Mouse (Mus musculus): Measurements from ENCODE around the gene Sptlc2.
"Not testable (repeated sequence)": the region's sequence is repeated elsewhere in the genome, so short reads cannot be mapped to it uniquely, and the experiment has no call there.

The Sptlc2 gene

DNA sequence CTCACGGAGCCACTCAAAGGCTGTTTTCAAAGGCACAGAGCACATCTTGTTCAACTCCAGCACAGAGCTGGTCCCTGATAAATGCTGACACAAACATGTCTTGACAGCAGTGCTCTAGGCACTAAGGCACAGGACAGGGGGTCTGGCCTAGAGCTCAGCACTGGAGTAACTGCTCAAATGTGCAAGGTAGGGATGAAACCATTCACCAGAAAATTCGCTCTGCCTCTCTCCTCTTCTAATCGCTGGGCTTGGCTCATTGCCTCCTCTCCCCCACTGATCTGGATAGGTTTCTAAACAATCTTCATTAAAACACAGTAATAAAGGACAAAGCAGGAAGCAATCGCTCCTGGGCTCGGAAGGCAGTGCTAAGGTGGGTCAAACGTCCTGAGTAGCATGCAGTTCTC lies 57.1 kb downstream of the Sptlc2 start:
- DNase-seq (ENCODE audit: low spot score in 2 of 2) = no peak

DNA sequence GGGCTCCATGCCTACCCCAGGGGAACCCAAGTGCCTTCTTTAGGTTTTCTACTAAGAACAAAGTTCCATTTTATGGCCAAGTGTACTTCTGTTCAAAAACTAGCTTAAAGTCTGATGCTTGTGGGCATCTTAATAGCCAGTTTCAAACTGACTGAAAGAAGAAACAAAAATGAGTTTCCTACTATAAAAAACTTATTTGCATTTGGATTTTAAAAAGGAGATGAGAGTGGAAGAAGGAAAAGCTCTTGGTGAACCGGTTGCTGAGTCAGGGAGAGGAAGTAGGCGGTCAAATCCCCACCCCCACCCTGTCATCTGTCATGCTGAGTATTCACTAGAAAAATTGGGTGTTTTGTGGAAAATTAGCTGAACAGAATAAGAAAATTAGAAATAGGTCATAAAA lies 57.9 kb downstream of the Sptlc2 start:
- DNase-seq (ENCODE audit: low spot score in 2 of 2) = no peak

DNA sequence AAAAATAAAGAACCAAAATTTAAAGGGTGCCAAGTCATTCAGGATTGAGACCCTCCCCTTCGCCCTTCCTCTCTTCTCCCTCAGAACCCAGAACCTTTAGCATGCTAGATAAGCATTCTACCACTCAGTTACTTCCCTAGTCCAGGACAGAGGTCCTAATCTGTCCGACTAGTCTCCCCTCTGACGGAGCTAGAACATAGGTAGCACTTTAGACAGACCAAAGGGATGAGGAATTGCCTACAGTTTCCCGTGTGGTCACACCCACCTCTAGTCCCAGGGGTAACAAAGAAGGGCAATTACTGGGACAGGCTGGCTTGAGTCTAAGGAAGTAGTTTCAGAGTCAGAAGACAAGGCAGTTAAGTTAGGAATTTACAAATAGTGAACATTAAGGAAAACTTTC lies 60.1 kb downstream of the Sptlc2 start:
- no peak for DNase-seq (ENCODE audit: low spot score in 2 of 2)

DNA sequence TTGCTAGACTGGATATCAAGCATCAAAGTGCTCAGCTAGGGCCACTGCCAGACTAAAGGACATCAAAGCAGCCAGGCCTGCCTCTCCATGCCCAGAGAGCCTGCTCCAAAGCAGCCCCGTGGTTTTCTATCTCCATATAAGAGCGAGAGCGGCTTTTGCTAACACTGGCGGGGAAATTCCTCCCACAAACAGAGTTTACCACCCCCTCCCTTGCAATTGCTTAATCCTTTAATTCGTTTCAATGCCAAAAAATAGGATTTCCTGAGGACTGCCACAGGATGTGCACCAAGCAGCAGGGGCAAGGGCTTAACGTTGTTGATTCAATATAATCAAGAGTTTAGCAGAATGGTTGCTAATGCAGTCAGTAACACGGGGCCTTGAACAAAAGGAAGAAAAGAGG lies 60.5 kb downstream of the Sptlc2 start:
- no peak for DNase-seq (ENCODE audit: low spot score in 2 of 2)

DNA sequence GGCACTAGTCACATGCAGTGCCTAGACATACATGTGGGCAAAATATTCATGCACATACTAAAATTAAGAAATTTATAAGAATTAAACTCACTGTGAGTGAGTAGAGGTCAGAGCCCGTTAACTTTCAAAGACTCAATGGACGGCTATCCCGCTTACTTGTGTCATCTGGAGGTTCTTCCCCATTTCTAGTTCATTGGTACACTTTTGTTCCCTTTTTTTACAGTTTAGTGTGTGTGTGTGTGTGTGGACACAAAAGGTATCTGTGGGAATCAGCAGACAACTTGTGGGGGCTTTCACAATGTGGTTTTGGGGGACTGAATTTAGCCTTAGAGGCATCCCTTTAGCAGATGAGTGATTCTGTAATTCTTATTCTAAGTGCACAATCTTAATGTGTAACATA lies 62.7 kb downstream of the Sptlc2 start:
- DNase-seq (ENCODE audit: low spot score in 2 of 2) = no peak

DNA sequence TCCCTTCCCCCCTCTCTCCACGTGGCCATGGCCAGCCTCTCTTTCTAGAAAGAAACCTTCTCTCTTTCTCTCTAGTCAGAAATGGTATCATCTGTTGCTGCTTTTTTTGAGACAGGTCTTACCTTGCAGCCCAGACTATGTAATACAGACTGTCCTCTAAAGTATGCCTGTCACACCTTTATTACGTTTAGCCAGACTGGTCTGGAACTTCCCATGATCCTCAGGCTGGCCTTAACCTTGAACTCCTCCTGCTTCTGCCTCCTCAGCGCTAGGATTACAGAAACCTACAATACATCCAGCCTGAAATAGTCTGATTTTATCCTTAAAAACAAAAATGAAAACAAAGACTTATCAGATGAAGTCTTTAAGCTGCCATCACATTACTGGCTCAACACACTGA lies 68.9 kb downstream of the Sptlc2 start:
- DNase-seq (ENCODE audit: low spot score in 2 of 2) = no peak

DNA sequence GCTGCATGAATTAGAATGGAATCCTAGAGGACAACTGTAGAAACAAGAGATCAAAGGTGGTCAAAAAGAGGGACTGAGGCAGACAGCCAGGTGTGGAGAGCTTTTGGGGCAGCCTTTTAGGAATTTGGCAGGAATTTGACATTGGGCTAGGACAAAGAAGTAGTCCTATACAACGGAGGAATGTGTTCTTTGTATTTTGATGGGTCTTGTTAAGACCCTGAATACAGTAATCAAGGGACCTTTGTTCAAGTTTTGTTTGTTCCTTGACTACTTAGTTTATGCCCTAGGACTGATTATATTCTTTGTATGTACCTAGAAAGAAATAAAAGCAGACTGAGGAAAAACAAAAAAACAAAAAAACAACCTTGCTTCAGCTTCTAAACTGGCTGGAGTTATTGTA lies 70.2 kb downstream of the Sptlc2 start:
- DNase-seq (ENCODE audit: low spot score in 2 of 2) = no peak

DNA sequence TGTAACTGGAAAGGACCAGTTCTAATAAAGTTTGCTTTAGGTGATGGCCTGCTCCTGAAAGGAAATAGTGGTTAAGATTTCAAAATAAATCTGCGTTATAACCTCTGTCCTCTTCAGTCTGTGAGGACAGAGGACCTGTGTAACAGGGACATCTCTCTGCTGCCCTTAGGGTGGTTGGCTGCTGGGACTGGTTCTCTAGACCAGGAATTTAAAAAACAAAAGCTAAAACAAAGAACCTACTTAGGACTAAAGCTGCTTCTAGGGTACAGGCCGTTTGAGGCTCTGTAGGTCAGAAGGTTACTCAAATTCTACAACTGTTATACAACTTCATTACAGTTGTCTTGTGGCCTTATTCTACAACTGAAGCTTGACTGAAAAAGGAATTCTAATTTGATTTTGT lies 75.1 kb downstream of the Sptlc2 start:
- no peak for DNase-seq (ENCODE audit: low spot score in 2 of 2)

DNA sequence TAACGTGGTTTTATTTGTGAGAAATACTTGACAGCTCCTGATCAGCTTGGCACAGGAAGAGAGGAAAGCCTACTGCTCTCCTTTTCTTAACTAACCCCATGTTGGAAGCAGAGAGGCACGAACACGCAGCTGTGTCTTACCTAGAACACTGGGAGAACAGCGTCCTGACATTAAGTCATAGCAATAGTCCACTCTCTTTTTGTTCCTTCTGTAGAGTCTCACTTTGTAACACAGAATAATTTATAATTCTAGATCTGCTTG lies 81.6 kb downstream of the Sptlc2 start:
- not testable (repeated sequence) for DNase-seq (ENCODE audit: low spot score in 2 of 2)

DNA sequence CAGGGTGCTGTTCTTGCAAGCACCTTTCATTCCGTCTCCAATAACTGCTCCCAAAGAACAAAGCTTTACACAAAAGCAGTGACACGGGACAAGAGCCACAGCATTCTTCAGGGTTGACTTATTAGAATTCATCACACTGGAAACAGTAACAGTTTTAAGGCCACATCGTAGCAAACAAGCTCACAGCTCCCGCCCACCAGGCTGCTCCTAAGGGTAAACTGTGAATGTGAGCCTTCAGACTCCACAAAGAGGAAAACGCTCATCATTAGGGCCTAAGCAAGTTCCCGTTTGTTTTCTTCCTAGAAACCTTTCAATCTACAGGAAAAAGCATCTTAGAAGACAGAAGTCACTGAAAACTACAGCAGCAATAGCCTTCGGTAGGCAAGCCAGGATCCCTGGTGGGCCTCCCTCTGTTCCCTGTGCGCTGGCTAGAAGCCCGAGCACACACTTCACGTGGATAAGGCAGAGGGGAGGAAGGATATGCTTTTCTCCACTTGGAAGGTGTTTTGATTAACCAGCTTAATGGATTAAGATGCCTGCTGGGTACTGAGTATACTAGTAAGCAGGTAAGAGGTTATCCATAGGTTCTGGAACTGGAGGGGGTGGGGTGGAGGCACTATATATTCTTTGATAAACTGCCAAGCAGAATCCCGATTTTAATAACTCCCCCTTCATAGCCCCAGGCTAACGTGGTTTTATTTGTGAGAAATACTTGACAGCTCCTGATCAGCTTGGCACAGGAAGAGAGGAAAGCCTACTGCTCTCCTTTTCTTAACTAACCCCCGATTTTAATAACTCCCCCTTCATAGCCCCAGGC lies 82.2 kb downstream of the Sptlc2 start:
- DNase-seq (ENCODE audit: low spot score in 2 of 2) = no peak

DNA sequence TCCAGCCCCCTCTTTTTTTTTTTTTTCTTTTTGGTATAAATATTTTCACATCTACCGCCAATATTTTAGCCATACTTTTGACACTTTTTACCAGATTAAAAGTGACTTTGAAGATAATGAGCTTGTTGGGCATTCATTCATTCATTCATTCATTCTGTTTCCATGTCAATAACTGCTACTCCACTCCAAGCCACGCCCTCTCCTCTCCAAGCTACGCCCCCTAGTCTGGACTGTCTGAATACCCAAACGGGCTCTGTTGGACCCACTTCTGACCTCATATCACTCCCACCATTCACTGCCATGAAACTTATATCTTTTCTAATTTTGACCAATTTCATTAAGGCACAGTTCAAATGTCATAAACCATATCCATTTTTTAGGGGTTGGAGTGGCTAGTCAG lies 87.0 kb downstream of the Sptlc2 start:
- no peak for DNase-seq (ENCODE audit: low spot score in 2 of 2)

DNA sequence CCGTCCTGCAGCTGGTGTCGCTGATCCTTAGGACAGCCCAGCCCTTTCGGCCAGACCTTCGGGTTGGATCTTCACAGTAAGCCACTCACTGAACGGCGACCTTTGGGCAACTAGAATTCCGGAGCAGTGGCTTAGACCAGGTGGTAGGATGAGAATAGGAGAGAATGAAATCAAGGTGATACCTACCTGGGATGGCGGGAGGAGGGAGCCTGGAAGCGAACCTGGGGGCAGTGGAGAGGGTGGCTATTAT lies 87.8 kb downstream of the Sptlc2 start:
- no peak for DNase-seq (ENCODE audit: low spot score in 2 of 2)

DNA sequence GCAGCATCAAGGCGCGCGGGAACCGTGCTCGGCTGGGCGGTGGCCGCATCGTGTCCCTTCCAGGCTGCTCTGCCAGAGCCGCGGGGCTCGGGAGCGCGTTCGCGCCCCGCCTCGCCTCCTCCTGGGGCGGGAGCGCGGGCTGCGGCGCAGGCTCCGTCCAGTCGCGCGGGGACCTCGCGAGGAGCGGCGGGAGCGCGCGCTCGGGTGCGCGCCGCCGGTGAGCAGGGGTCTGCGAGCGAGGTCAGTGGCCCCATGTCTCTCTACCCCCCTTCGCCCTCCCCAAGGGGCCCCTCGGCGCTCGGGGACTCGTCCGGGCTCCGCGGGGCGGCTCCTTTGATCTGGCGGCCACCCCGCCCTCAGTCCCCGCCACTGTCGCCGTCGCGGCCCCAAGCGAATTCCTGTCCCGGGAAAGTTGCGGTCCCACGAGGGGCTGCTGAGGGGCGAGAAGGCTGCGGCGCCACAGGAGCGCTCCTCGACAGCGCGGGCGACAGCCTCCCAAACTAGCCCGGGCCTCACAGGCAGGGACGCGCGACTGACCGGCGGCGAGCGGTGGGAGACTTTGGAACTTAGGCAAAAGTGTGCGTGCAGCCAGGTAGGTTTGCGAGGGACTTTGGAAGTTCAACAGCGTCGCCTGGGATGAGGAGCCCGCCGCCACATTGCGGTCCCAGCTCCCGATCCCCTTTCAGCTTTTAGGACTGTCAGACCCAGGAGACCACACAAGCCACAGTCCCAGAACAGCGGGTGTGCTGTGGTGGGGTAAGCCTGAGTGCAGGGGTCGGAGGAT lies 88.3 kb downstream of the Sptlc2 start, which contains the start of gene Ism2:
TSS of gene Ism2 (minus strand) at position 49 of the 784 bp plus-strand sequence.
- no peak for DNase-seq (ENCODE audit: low spot score in 2 of 2)

DNA sequence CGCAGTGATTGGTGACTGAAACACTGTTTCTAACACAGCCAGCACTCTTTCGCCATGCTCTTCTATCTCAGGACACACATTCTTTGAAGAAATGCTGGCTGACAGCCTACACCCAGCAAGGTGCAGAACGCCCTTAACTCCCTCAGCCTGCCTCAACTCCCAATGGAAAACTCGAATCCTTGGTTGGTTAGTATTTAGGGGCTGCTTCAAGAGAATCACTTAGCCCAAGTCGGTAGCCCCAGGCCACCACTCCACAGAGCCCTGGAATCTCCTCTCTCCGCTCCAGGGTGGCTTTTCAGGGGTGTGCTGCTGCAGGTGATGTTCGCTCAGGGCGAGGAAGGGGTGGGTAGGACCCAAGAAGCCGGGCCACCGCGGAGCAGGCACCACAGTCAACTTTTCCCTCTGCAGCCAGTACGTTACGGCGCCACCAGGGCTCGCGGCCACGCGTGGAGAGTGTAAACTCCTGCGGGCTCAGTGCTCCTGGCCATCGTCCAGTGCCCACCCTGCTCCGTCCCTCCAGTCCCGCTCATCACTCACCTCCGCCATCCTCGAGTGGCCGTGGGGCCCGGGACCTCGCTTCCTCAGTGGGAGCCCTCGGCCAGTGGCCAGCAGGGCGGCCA lies 89.0 kb downstream of the Sptlc2 start:
- no peak for DNase-seq (ENCODE audit: low spot score in 2 of 2)

DNA sequence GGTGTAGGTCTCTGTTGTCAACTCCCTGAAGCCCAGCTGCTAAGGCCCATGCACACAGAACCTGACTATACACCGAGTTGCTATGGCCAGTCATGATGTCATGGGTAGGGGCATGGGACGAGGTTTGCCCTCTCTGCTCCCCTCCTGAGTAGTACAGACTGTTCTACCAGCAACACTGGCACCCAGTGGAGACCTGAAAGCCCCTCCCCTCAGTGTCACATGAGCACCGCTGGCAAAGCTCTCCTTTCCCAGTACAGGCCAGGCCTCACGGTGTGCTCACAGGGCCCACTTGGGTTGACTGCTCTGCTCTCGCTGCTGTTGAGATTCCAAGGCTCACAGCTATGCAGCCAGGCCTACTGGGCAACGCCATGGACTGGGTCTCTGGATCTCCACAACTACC lies 94.2 kb downstream of the Sptlc2 start:
- DNase-seq (ENCODE audit: low spot score in 2 of 2) = no peak

DNA sequence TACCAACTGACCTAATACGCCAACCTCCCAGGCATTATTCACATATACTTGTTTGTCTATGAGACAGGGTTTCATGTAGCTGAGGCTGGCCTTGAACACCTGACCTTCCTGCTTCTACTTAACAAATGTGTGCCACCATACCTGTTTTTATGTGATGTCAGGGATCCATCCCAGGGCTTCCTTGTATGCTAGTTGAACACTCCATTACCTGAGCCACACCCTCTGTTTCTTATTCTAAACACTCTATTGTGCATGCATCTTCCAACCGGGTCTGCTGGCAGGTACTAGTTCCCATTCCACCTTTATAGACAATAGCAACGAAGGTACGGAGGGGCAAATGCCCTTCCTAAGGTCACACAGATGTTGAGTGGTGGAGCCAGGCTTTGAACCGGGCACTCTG lies 99.1 kb downstream of the Sptlc2 start:
- DNase-seq (ENCODE audit: low spot score in 2 of 2) = no peak

DNA sequence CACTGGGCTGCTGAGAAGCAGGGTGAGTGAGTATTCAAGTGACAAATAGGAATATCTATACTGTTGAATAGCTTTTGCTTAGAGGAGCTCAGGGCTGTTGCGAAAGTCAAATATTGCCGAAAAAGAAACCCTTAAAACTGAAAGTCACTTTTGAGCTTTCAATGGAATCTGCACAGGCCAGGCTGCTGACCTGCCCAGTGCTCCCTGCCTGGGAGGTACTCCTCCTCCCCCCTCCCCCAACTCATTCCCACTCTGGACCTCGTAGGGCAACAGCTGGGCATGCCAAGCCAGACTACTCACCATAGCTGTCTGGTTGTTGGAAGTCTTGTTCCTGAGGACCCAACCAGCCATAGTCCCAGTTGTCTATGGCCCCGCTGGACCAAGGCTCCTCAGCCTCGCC lies 103.4 kb downstream of the Sptlc2 start:
- no peak for DNase-seq (ENCODE audit: low spot score in 2 of 2)

DNA sequence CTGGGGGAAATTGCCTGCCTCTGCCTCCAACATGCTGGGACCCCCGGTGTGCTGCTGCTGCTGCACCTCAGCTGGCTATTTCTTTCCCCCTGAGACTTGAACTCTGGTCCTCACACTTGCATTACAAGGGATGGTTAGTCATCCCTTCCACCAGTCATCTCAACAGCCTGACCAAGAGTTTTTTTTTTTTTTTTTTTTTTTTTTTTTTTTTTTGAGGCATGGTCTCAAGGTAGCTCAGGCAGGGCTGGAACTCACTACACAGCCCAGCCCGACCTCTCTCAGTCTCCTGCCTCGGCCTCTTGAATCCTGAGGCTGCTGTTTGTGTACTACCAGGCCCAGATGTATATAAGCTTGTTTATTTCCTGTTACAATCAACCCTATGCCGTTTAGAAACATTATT lies 103.9 kb downstream of the Sptlc2 start:
- DNase-seq (ENCODE audit: low spot score in 2 of 2) = no peak

DNA sequence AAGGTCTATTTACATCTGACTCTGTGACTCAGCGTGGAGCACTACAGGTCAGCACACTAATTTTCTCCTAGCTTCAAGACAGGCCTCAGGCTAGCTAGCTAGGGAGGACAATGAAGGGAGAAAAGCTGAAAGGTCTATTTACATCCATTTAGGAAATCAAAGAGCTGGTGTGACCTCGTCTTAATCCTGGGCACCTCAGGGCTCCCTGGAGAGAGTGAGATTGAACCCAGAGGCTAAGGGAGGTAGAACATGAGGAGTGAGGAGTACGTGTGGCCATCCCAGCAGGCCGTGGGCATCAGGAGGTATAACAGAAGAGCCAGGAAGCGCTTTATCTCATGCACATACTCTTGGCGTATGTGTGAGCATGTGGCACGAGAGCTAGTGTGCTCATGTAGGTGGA lies 104.4 kb downstream of the Sptlc2 start:
- DNase-seq (ENCODE audit: low spot score in 2 of 2) = no peak

DNA sequence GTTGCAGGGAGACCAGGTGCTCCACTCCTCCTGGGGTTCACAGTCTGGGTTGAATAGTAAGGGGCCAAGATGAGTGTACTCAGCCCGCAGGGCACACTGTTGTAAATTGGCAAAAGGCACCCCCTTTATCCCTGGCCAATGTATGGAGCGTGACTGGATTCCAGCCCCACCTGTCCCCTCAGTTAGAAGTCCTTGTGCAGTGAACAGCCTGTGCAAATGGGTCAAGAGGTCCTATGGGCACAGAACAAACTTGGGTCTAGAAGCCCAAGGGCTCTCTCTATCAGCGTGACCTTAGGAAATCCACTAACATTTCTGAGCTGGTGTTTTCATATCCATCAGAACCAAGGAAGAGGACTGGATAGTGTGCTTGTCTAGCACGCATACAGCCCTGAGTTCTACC lies 105.4 kb downstream of the Sptlc2 start:
- no peak for DNase-seq (ENCODE audit: low spot score in 2 of 2)

DNA sequence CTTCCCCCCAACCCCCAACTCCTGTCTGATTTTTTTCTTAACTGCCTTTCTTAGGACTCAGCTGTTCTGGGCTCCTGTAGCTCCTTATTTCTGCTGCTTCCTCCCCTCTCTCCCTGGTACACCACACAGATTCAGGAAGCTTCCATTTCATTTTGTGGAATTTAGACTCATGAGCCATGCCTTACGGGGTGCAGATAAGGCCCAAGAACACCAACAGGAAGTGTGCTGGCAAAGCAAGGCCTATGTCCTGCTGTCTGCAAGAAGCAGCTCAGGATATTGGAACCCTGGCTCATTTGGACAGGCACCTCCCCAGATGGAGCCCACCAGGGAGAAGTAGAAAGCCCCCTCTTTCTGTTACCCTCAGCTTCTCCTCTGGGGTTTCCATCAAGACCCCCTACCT lies 106.4 kb downstream of the Sptlc2 start:
- no peak for DNase-seq (ENCODE audit: low spot score in 2 of 2)

DNA sequence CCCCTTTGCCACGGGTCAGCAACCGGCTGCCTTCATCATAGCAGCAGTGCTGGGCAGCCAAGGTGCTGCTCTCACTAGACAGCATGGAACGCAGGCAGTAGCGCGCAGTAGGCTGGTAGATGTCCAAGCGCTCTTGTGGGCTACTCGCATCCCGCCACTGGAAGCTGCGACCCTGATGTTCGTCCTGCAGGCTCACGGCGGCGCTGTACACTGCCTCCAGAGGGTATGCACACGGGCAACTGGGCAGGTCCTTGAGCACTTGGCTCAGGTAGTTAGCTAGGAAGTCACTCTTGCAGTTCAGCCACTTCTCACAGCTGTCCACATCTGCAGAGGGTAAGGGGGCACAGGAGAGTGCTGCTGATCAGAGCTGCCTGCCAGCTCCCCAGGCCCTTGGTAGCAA lies 108.3 kb downstream of the Sptlc2 start:
- no peak for DNase-seq (ENCODE audit: low spot score in 2 of 2)

DNA sequence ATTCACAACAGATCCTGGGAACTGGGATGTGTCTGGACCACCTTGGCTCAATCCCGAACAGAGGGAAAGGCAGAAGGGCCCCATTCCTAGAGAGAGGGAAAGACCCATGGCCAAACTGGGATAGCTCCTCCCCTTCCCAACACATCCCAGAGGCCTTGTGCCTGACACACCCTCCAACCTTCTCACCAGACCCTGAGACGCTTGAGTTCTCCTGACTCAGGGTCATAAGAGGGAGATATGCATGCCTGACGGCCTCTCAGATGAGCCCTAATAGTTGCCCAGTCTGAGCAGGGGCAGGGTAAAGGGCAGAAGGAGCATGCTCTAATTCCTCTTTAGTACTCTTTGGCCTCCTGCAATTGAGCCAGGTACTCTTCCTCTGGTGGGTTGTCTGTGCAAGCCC lies 108.8 kb downstream of the Sptlc2 start:
- DNase-seq (ENCODE audit: low spot score in 2 of 2) = no peak
